Mouse (Mus musculus) liver, adult 2 months (tissue): ENCODE data around the gene Six1.

Experiments
- CTCF ChIP-seq: fragments of 200-500 bp; IDR thresholded peaks from 2 replicates; pipeline ENCODE4 v1.5.1; 2011; ENCODE audit warnings: low read depth, low read length, control low read depth
- POLR2A ChIP-seq: fragments of 200-500 bp; IDR thresholded peaks from 2 replicates; pipeline ENCODE4 v1.6.1; 2011; ENCODE audit warnings: low read length, control low read depth; ENCODE audit not compliant: insufficient read depth; ENCODE audit errors: extremely low read depth

DNA sequence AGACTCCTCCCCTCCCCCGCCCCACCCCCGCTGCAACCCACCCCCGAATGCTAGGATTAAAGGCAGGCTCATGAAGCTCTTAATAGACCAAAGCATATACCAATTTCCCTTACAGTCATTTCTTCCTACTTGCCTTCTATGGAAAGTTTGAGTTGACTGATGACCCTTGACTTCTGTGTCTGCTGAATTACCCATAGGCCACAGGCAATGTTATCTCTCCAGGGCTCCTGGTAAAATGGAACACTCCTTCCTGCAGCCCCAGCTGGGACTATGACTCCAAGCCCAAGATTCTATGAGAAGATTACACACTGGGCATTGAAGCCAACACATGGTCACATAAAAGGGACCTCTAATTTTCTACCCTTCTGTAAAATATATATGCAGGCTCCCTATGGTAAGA, 33.3 kb downstream of the Six1 start:
- TF ChIP-seq POLR2A (no peak), CTCF (no peak)
